Mouse (Mus musculus) forebrain, embryonic 13.5 days (tissue): ENCODE data around the gene Rpp25l. TPM values are rescaled to one million over a fixed set of nuclear protein-coding genes. Genes with fewer than 3 reads are reported as not detected.
"Not testable (repeated sequence)": the region's sequence is repeated elsewhere in the genome, so short reads cannot be mapped to it uniquely, and the experiment has no call there.

Experiments used
- ATAC-seq: fragments of 200-750 bp; cut with Nextera tagmentation; 2 replicates; pipeline ENCODE4 v1.8.0; 2017
- H3K27ac ChIP-seq: fragments of 300-500 bp; sonication (generic); 2 replicates; pipeline ENCODE4 v1.5.1; 2015; ENCODE audit warnings: inconsistent platforms, mild to moderate bottlenecking, moderate library complexity
- H3K27me3 ChIP-seq: fragments of 300-500 bp; sonication (generic); 2 replicates; pipeline ENCODE4 v1.6.1; 2015; ENCODE audit warnings: mild to moderate bottlenecking, inconsistent platforms
- H3K36me3 ChIP-seq: fragments of 300-500 bp; sonication (generic); 2 replicates; pipeline ENCODE4 v1.6.1; 2015; ENCODE audit warnings: mild to moderate bottlenecking, inconsistent platforms; ENCODE audit not compliant: poor library complexity, severe bottlenecking
- H3K4me1 ChIP-seq: fragments of 300-500 bp; sonication (generic); 2 replicates; pipeline ENCODE4 v1.6.1; 2015; ENCODE audit warnings: inconsistent platforms
- H3K4me2 ChIP-seq: fragments of 300-500 bp; sonication (generic); 2 replicates; pipeline ENCODE4 v1.6.1; 2015; ENCODE audit warnings: inconsistent platforms, mild to moderate bottlenecking, moderate library complexity
- H3K4me3 ChIP-seq: fragments of 300-500 bp; sonication (generic); 2 replicates; pipeline ENCODE4 v1.5.1; 2015; ENCODE audit warnings: mild to moderate bottlenecking, inconsistent platforms
- H3K9ac ChIP-seq: fragments of 300-500 bp; sonication (generic); 2 replicates; pipeline ENCODE4 v1.6.1; 2015; ENCODE audit warnings: mild to moderate bottlenecking, inconsistent platforms
- H3K9me3 ChIP-seq: fragments of 300-500 bp; sonication (generic); replicated peaks from 2 replicates; pipeline ENCODE4 v1.6.1; 2016; ENCODE audit warnings: inconsistent platforms
- WGBS: fragments of 180-500 bp; shearing (Covaris S2); methylation state at CpG from one replicate; pipeline ENCODE4 v1.1.7; 2015; 5-methylcytosine and 5-hydroxymethylcytosine counted together
- polyA plus RNA-seq: library from polyadenylated mRNA; unstranded; fragments of >200 nt; fragmentation: Nextera tagmentation; extraction: Ambion mirVana; gene quantifications from 2 replicates; pipeline ENCODE4 v1.2.1, GENCODE M21; 2015

Gene Rpp25l
- polyA plus RNA-seq: 80.7 and 83.8 TPM in 2 replicates

DNA sequence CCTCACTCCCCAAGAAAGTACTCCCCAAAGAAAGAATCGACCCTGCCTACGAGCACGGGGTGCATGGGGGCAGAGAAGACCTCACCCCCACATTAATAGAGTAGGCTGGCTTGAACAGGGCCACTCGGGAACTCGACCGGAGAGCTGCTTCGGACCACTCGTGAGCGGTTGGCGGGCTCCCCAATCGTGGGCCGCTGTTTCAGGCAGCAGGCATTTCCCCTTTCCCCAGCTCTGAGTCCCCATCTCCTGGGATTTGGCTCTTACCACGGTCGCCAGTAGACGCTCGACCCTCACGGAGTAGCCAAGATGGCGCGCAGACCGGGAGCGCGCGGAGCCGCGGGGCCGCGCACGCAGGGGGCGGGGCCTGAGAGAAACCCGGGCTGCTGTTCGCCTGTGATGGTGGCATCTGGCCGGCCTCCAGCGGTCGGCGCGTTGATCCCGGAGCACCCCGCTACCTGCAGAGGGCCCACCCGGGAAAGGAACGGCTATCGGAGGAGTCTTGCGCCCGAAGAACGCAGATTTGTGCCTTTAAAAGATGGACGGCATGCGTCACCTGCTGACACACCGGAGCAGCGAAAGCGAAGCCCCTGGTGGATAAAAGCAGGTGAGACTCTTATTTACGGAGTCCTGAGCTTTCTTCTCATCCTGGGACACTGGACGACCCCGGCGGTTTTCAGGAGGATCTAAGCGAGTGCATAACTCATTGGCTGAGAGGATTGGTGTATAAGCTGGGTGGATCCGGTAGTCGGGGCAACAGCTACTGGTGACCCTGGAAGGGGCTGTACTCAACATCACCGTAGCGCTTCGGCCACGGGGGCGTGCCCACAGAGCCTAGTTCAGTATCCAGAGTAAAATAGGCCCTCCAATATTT is at the start of gene Rpp25l:
Rpp25l (minus strand) TSS at position 338 of the 871 bp plus-strand sequence.
- H3K4me1 ChIP-seq: peaks cover 35% of the 10 kb centered on the region
- H3K9ac ChIP-seq: peak within 1 kb of the TSS; percentile 91
- H3K9me3 ChIP-seq: no peaks in the 10 kb centered on the region
- no peaks in the 10 kb centered on the region for H3K27me3 ChIP-seq
- peak within 1 kb of the TSS; percentile 83 for H3K4me3 ChIP-seq
- peak within 1 kb of the TSS; percentile 74 for H3K4me2 ChIP-seq
- peak within 1 kb of the TSS; percentile 22 for H3K27ac ChIP-seq
- peak; percentile 67 for ATAC-seq
- peaks cover 47% of the 10 kb centered on the region for H3K36me3 ChIP-seq
- under 1% methylated on average over 61 of the region's 61 CpGs for WGBS

DNA sequence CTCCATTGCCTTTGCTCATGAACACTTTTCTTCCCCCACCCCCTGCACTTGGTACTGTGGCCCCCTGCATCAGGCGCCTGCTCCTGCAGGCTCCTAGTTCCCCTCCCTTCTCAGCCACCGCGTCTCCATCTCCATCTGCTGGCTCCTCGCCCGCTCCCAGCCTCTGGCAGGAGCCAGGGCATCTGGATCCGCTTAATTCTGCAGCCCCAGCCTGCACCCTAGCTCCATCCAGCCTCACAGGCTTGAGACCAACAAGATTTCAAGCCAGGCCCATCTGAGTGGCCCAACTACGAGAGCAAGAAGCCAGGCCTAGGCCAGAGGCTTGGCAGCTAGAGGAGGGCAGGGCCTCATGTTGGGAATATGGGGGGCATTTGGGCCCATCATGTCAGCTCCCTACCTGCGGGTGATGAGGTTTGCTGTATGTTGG is 49.4 kb upstream of the Rpp25l start:
- WGBS: 48% methylated on average over 8 of the region's 8 CpGs
- not testable (repeated sequence) for H3K9ac ChIP-seq, ATAC-seq, H3K4me3 ChIP-seq, H3K27me3 ChIP-seq, H3K4me2 ChIP-seq, H3K36me3 ChIP-seq, H3K9me3 ChIP-seq
- Histone ChIP-seq H3K4me1 (peaks cover 36% of the 10 kb centered on the region), H3K27ac (peak overlapping the region; percentile 25; the same call in 1 of the 2 replicates)

DNA sequence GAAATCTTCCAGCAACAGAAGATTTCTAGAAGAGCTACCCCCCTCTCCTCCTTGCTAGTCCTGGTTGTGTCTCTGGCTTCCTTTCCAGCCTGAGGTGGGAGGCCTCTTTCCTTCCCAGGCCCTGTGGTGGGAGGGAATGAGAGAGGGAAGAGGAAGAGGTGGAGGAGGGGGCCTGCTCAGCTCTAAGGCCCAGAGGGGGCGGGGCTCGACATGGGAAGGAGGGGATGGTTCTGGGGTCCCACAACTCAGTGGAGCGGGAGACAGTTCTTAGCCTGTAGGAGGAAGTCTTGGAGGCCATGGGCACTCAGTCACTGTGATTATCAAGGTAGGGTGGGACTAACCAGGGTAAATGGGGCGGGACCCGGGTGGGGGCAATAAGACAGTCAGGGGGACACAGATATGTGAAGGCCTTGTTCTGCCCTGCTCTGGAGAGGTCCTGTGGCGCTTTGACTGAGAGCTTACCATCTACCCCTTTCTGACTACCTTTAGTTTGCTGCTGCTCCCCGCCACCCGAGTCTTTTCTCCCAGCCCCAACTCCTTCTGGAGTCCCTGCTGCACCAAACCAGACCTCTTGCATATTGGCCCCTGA is 48.9 kb upstream of the Rpp25l start:
- ATAC-seq: 0 out of 2 replicates have a peak, but pooled peaks have one; percentile 28
- Histone ChIP-seq H3K36me3 (no peaks in the 10 kb centered on the region), H3K9ac (peak overlapping the region; percentile 30), H3K4me2 (no peak overlapping the region), H3K27me3 (no peaks in the 10 kb centered on the region), H3K27ac (0 out of 2 replicates have a peak overlapping the region, but pooled peaks have one; percentile 25), H3K9me3 (no peaks in the 10 kb centered on the region), H3K4me3 (no peak overlapping the region), H3K4me1 (peaks cover 36% of the 10 kb centered on the region)
- 47% methylated on average over 8 of the region's 8 CpGs for WGBS

DNA sequence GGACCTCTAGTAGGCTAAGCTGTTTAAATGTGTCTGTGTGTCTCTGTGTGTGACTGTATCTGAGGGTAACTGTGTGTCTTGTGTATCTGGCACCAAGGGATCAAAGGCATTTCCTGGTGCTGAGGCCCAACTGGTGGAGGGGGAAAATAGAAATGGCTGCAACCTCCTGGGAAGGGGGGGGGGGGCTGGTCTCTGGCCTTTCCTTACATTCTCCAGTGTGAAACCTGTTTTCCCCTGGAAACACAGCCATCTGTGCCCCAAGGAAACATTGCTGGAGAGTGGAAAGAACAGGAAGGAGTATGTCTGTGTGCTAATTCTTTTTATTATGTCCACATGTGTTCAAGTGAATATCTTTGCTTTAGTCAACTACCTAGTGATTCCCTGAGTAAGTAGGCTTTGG is 48.3 kb upstream of the Rpp25l start:
- Histone ChIP-seq H3K4me1 (peaks cover 36% of the 10 kb centered on the region), H3K27me3 (no peaks in the 10 kb centered on the region), H3K4me2 (no peak overlapping the region), H3K9me3 (no peaks in the 10 kb centered on the region), H3K4me3 (no peak overlapping the region), H3K36me3 (no peaks in the 10 kb centered on the region), H3K27ac (0 out of 2 replicates have a peak overlapping the region, but pooled peaks have one; percentile 1), H3K9ac (peak overlapping the region; percentile 30; the same call in 1 of the 2 replicates)
- no peak for ATAC-seq

DNA sequence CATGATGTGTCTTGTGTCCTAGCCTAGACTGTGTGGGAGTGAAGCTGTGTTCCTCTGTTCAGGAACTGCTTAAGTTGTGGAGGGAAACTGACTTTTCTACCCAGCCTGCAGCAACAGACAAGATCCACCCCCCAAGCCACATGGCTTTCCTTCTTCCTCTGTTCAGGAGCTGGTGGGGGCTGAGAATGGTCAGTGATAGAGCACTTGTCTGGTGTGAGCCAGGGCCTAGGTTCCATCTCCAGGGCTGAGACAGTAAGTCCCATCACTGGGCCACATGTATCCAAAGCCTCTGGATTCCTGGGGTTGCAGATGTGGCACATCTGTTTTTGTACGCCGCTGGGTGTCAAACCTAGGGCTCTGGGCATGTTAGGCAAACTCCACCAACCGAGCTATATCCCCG is 47.6 kb upstream of the Rpp25l start:
- no peak; the same call in 1 of the 2 replicates for ATAC-seq
- Histone ChIP-seq H3K9me3 (no peaks in the 10 kb centered on the region), H3K4me3 (peak overlapping the region; percentile 37), H3K9ac (peak overlapping the region; percentile 34), H3K36me3 (no peaks in the 10 kb centered on the region), H3K4me2 (peak overlapping the region; percentile 62), H3K4me1 (peaks cover 36% of the 10 kb centered on the region), H3K27ac (peak overlapping the region; percentile 26), H3K27me3 (no peaks in the 10 kb centered on the region)
- 94% methylated on average over 4 of the region's 4 CpGs for WGBS

DNA sequence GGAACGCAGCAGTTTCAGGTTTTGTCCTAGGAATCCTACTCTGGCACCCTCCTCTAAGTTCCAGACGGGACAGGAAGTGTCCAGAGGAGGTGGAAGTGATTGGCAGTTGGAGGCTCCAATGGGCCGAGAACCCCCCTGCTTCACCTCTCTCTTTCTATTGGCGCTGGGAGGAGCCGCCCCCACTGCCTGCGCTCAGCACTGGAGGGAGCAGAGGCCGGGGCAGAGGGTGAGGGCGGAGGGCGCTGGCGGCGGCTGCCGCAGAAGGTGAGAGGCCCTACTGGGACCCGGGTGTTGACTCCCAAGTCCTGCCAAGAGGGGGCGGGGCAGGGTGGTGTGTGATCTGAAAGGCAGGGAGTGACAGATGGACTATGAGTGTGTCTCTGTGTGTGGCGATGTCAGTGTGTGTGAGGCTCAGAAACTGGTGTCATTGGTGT is 47.0 kb upstream of the Rpp25l start:
- Histone ChIP-seq H3K9ac (peak overlapping the region; percentile 60), H3K4me3 (peak overlapping the region; percentile 37), H3K27ac (peak overlapping the region; percentile 26; the same call in 1 of the 2 replicates), H3K4me2 (peak overlapping the region; percentile 62), H3K27me3 (no peaks in the 10 kb centered on the region), H3K4me1 (peaks cover 37% of the 10 kb centered on the region), H3K9me3 (no peaks in the 10 kb centered on the region), H3K36me3 (no peaks in the 10 kb centered on the region)
- ATAC-seq: peak; percentile 70
- under 1% methylated on average over 15 of the region's 15 CpGs for WGBS

DNA sequence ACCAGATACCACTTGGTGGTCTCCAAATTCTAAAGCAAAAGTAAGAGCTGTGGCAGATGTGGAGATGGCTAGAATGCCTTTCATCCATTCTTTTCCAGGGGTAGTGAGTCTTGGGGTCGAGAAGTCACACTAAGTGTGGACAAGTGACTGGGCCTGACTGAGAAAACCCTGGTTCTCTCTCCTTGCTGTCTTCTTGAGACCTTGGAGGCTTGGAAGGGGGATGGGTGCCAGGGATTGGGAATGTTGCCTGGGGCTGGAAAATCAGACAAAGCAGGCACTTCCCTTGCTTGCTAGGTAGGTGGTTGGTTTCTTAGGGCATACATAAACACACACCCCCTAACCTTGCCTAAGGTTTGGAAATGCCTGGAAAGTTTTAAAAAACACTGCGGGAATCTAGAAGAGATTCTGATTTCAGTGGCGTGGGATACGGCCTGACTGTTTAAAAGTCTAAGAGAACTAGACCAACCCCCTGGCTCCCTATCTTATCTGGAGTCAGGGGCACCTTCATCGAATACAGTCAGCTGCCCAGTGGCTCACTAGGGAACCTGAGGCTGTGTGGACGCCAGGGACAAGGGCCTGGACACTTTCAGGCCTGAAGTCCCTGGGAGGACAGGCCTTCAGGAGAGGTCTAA is 46.4 kb upstream of the Rpp25l start:
- Histone ChIP-seq H3K4me3 (peak overlapping the region; percentile 37), H3K4me2 (peak overlapping the region; percentile 62), H3K27me3 (no peaks in the 10 kb centered on the region), H3K27ac (no peak overlapping the region), H3K36me3 (no peaks in the 10 kb centered on the region), H3K4me1 (peaks cover 42% of the 10 kb centered on the region), H3K9me3 (no peaks in the 10 kb centered on the region), H3K9ac (peak overlapping the region; percentile 60)
- 44% methylated on average over 6 of the region's 6 CpGs for whole genome bisulfite sequencing
- no peak for ATAC-seq

DNA sequence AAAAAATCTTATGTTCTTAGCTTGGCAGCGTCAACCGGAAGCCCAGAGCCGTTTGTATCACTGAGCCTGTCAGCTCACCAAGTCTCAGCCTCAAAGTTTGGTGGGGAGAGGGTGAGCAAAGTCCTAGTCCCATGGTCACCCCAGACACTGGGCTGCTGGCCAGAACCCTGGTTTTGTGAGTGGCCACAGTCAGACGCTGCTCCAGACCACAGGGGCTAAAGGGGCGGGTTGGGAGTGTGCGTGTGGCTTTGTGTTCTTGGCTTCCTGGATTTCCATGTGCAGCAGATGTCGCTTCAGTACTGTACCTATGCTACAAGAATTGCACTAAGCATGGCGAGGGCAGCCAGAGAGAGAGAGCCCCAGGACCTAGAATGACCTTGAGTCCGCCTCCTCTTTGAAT is 45.9 kb upstream of the Rpp25l start:
- Histone ChIP-seq H3K27me3 (no peaks in the 10 kb centered on the region), H3K4me1 (peaks cover 44% of the 10 kb centered on the region), H3K4me2 (no peak overlapping the region), H3K4me3 (no peak overlapping the region), H3K9ac (no peak overlapping the region), H3K36me3 (no peaks in the 10 kb centered on the region), H3K9me3 (no peaks in the 10 kb centered on the region), H3K27ac (no peak overlapping the region)
- WGBS: 88% methylated on average over 9 of the region's 9 CpGs
- no peak for ATAC-seq

DNA sequence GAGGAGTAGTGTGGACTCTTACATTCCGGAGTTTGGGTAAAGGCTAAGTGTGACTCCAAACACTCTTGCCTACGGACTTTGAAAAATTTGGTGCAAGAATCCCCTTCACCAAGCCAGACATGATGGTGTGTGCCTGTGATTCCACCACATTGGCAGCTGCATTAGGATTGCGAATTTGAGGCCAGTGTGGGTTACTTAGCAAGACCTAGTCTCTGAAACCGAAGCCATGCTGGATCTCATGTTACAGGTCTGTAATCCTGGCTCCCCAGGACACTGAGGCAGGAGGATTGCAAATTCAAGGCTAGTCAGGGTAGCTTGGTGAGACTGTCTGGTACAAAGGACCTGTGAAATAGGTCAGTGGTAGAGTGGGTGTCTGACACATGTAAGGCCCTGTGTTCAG is 45.4 kb upstream of the Rpp25l start:
- no peak overlapping the region for H3K4me3 ChIP-seq
- WGBS: 90% methylated on average over 4 of the region's 4 CpGs
- no peak overlapping the region for H3K27ac ChIP-seq
- H3K4me2 ChIP-seq: no peak overlapping the region
- no peaks in the 10 kb centered on the region for H3K36me3 ChIP-seq
- H3K4me1 ChIP-seq: peaks cover 44% of the 10 kb centered on the region
- no peak overlapping the region for H3K9ac ChIP-seq
- H3K27me3 ChIP-seq: no peaks in the 10 kb centered on the region
- no peaks in the 10 kb centered on the region for H3K9me3 ChIP-seq
- no peak for ATAC-seq

DNA sequence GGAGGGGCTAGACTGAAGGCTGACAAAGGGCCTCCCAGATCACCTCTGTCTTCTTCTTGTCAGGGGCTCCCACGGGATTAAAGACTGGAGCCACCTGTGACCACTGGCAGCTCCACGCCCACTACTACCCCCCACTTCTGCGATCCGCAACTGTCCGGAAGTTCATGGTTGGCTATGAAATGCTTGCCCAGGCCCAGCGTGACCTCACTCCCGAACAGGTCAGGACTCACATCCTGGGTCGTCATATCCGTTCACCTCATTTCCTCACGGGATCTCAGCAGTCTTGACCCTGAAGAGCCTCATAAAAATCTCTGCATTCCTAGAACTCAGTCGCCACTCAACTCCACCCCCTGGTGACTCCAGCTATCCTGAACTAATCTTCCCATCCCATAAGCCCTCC is 44.7 kb upstream of the Rpp25l start:
- Histone ChIP-seq H3K4me1 (peaks cover 44% of the 10 kb centered on the region), H3K27ac (no peak overlapping the region), H3K9me3 (no peaks in the 10 kb centered on the region), H3K27me3 (no peaks in the 10 kb centered on the region), H3K9ac (no peak overlapping the region), H3K36me3 (no peaks in the 10 kb centered on the region), H3K4me3 (no peak overlapping the region), H3K4me2 (no peak overlapping the region)
- WGBS: 87% methylated on average over 11 of the region's 11 CpGs
- no peak for ATAC-seq

DNA sequence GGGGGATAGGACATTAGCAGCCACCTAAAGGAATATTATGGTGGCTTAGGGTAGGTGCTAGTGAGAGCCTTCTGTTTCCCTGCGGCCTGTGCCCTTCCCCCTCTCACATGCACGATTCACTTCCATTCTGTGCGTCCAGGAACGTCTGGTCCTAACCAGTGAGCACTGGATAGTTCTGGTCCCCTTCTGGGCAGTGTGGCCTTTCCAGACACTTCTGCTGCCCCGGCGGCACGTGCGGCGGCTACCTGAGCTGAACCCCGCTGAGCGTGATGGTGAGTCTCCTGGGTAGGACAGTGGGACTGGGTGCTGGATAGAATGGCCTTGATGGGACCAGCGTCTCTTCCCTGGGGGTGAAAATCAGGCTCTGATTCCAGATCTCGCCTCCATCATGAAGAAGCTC is 44.0 kb upstream of the Rpp25l start:
- H3K27ac ChIP-seq: no peak overlapping the region
- WGBS: 92% methylated on average over 13 of the region's 13 CpGs
- no peaks in the 10 kb centered on the region for H3K36me3 ChIP-seq
- no peaks in the 10 kb centered on the region for H3K27me3 ChIP-seq
- no peak overlapping the region for H3K4me3 ChIP-seq
- peaks cover 37% of the 10 kb centered on the region for H3K4me1 ChIP-seq
- H3K4me2 ChIP-seq: no peak overlapping the region
- H3K9ac ChIP-seq: no peak overlapping the region
- ATAC-seq: no peak
- H3K9me3 ChIP-seq: no peaks in the 10 kb centered on the region

DNA sequence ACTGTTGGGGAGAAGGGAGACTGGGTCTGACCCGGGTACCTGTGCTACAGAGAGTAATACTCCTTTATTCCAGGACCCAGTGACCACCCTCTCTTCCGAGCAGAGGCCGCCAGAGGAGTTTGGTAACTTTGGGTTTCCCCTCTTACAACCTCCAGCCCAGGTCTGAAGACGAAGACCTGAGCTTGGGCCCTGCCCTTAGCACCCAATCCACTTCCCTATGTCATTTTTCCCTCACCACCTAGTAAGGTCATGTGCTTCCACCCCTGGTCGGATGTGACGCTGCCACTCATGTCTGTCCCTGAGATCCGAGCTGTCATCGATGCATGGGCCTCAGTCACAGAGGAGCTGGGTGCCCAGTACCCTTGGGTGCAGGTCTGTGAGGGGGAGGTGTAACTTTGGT is 43.1 kb upstream of the Rpp25l start:
- ATAC-seq: peak; percentile 7
- peak overlapping the region; percentile 66; the same call in 1 of the 2 replicates for H3K4me3 ChIP-seq
- 76% methylated on average over 8 of the region's 8 CpGs for whole genome bisulfite sequencing
- H3K9me3 ChIP-seq: no peaks in the 10 kb centered on the region
- H3K27me3 ChIP-seq: no peaks in the 10 kb centered on the region
- H3K36me3 ChIP-seq: no peaks in the 10 kb centered on the region
- no peak overlapping the region for H3K9ac ChIP-seq
- no peak overlapping the region for H3K27ac ChIP-seq
- peaks cover 29% of the 10 kb centered on the region for H3K4me1 ChIP-seq
- H3K4me2 ChIP-seq: peak overlapping the region; percentile 93
